Mouse (Mus musculus): ENCODE data around the gene Zc3h13. TPM values are rescaled to one million over a fixed set of nuclear protein-coding genes. Genes with fewer than 3 reads are reported as not detected.

Zc3h13 gene
- polyA plus RNA-seq (2014; fragmentation: Nextera tagmentation; extraction: Ambion mirVana) = 34.5 and 40.1 TPM in 2 replicates

- Histone ChIP-seq H3K9me3 (ENCODE audit: control insufficient read depth, low read length) (no peaks in the 10 kb centered on the region), H3K27me3 (ENCODE audit: control insufficient read depth, insufficient read depth, low read length) (no peaks in the 10 kb centered on the region), H3K36me3 (ENCODE audit: control insufficient read depth, insufficient read depth, low read length) (no peaks in the 10 kb centered on the region), H3K4me3 (replicated peaks; ENCODE audit: low read depth, low read length) (peak within 1 kb of the TSS; percentile 100), H3K4me2 (ENCODE audit: low read length) (peak within 1 kb of the TSS; percentile 84), H3K9ac (replicated peaks; ENCODE audit: low read length) (peak within 1 kb of the TSS; percentile 93), H3K27ac (replicated peaks; ENCODE audit: low read depth, low read length) (peak within 1 kb of the TSS; percentile 84), H3K4me1 (ENCODE audit: control insufficient read depth, insufficient read depth, low read length) (peaks cover 16% of the 10 kb centered on the region; the same call in 1 of the 2 replicates)
- peak; percentile 99 for ATAC-seq (ENCODE audit: low FRiP score, low TSS enrichment)
- under 1% methylated on average over 61 of the region's 61 CpGs for WGBS
- peak; percentile 97 for DNase-seq
Measured at GRCm38 (mm10) chr14:75284193-75284915, at the start of gene Zc3h13. Zc3h13 (plus strand) TSS chr14:75284373.

GRCm38 (mm10) chr14:75235552-75235951 lies 48.6 kb upstream of the Zc3h13 start:
- ATAC-seq (ENCODE audit: low FRiP score, low TSS enrichment) (no peak), DNase-seq (no peak)
- 68% methylated on average over 8 of the region's 8 CpGs for WGBS
- no peak overlapping the region for H3K4me3 ChIP-seq (replicated peaks; ENCODE audit: low read depth, low read length)
- no peaks in the 10 kb centered on the region for H3K36me3 ChIP-seq (ENCODE audit: control insufficient read depth, insufficient read depth, low read length)
- no peak overlapping the region for H3K9ac ChIP-seq (replicated peaks; ENCODE audit: low read length)
- no peaks in the 10 kb centered on the region for H3K27me3 ChIP-seq (ENCODE audit: control insufficient read depth, insufficient read depth, low read length)
- peaks cover 14% of the 10 kb centered on the region; the same call in 1 of the 2 replicates for H3K4me1 ChIP-seq (ENCODE audit: control insufficient read depth, insufficient read depth, low read length)
- H3K9me3 ChIP-seq (ENCODE audit: control insufficient read depth, low read length) = no peaks in the 10 kb centered on the region
- H3K27ac ChIP-seq (replicated peaks; ENCODE audit: low read depth, low read length) = 0 out of 2 replicates have a peak overlapping the region, but pooled peaks have one; percentile 5
- H3K4me2 ChIP-seq (ENCODE audit: low read length) = peak overlapping the region; percentile 41

- Histone ChIP-seq H3K27me3 (ENCODE audit: control insufficient read depth, insufficient read depth, low read length) (no peaks in the 10 kb centered on the region), H3K27ac (replicated peaks; ENCODE audit: low read depth, low read length) (peak overlapping the region; percentile 28; the same call in 1 of the 2 replicates), H3K4me3 (replicated peaks; ENCODE audit: low read depth, low read length) (no peak overlapping the region), H3K36me3 (ENCODE audit: control insufficient read depth, insufficient read depth, low read length) (no peaks in the 10 kb centered on the region), H3K4me2 (ENCODE audit: low read length) (peak overlapping the region; percentile 41), H3K9ac (replicated peaks; ENCODE audit: low read length) (no peak overlapping the region), H3K9me3 (ENCODE audit: control insufficient read depth, low read length) (no peaks in the 10 kb centered on the region), H3K4me1 (ENCODE audit: control insufficient read depth, insufficient read depth, low read length) (peaks cover 14% of the 10 kb centered on the region; the same call in 1 of the 2 replicates)
- ATAC-seq (ENCODE audit: low FRiP score, low TSS enrichment) (peak; percentile 87), DNase-seq (peak; percentile 82)
- WGBS = 16% methylated on average over 9 of the region's 9 CpGs
Measured at GRCm38 (mm10) chr14:75235955-75236635, 48.1 kb upstream of the Zc3h13 start.

- 66% methylated on average over 4 of the region's 4 CpGs for WGBS
- H3K36me3 ChIP-seq (ENCODE audit: control insufficient read depth, insufficient read depth, low read length) = no peaks in the 10 kb centered on the region
- no peaks in the 10 kb centered on the region for H3K9me3 ChIP-seq (ENCODE audit: control insufficient read depth, low read length)
- no peak overlapping the region for H3K9ac ChIP-seq (replicated peaks; ENCODE audit: low read length)
- H3K27me3 ChIP-seq (ENCODE audit: control insufficient read depth, insufficient read depth, low read length) = no peaks in the 10 kb centered on the region
- DNase-seq (no peak), ATAC-seq (ENCODE audit: low FRiP score, low TSS enrichment) (no peak)
- peaks cover 14% of the 10 kb centered on the region; the same call in 1 of the 2 replicates for H3K4me1 ChIP-seq (ENCODE audit: control insufficient read depth, insufficient read depth, low read length)
- H3K4me2 ChIP-seq (ENCODE audit: low read length) = no peak overlapping the region
- H3K27ac ChIP-seq (replicated peaks; ENCODE audit: low read depth, low read length) = peak overlapping the region; percentile 28; the same call in 1 of the 2 replicates
- no peak overlapping the region for H3K4me3 ChIP-seq (replicated peaks; ENCODE audit: low read depth, low read length)
Measured at GRCm38 (mm10) chr14:75236636-75237003, 47.6 kb upstream of the Zc3h13 start.

GRCm38 (mm10) chr14:75237096-75237495 lies 47.1 kb upstream of the Zc3h13 start:
- H3K4me2 ChIP-seq (ENCODE audit: low read length) = no peak overlapping the region
- no peaks in the 10 kb centered on the region for H3K36me3 ChIP-seq (ENCODE audit: control insufficient read depth, insufficient read depth, low read length)
- no peak overlapping the region for H3K27ac ChIP-seq (replicated peaks; ENCODE audit: low read depth, low read length)
- H3K9ac ChIP-seq (replicated peaks; ENCODE audit: low read length) = no peak overlapping the region
- WGBS = 76% methylated on average over 8 of the region's 8 CpGs
- no peaks in the 10 kb centered on the region for H3K9me3 ChIP-seq (ENCODE audit: control insufficient read depth, low read length)
- ATAC-seq (ENCODE audit: low FRiP score, low TSS enrichment) (no peak), DNase-seq (no peak)
- H3K27me3 ChIP-seq (ENCODE audit: control insufficient read depth, insufficient read depth, low read length) = no peaks in the 10 kb centered on the region
- peaks cover 14% of the 10 kb centered on the region; the same call in 1 of the 2 replicates for H3K4me1 ChIP-seq (ENCODE audit: control insufficient read depth, insufficient read depth, low read length)
- no peak overlapping the region for H3K4me3 ChIP-seq (replicated peaks; ENCODE audit: low read depth, low read length)

- no peak overlapping the region for H3K9ac ChIP-seq (replicated peaks; ENCODE audit: low read length)
- H3K36me3 ChIP-seq (ENCODE audit: control insufficient read depth, insufficient read depth, low read length) = no peaks in the 10 kb centered on the region
- whole genome bisulfite sequencing = 85% methylated on average over 6 of the region's 6 CpGs
- no peak overlapping the region for H3K4me2 ChIP-seq (ENCODE audit: low read length)
- DNase-seq (no peak), ATAC-seq (ENCODE audit: low FRiP score, low TSS enrichment) (no peak)
- H3K4me3 ChIP-seq (replicated peaks; ENCODE audit: low read depth, low read length) = no peak overlapping the region
- H3K27me3 ChIP-seq (ENCODE audit: control insufficient read depth, insufficient read depth, low read length) = no peaks in the 10 kb centered on the region
- no peaks in the 10 kb centered on the region for H3K9me3 ChIP-seq (ENCODE audit: control insufficient read depth, low read length)
- no peak overlapping the region for H3K27ac ChIP-seq (replicated peaks; ENCODE audit: low read depth, low read length)
- peaks cover 14% of the 10 kb centered on the region; the same call in 1 of the 2 replicates for H3K4me1 ChIP-seq (ENCODE audit: control insufficient read depth, insufficient read depth, low read length)
Measured at GRCm38 (mm10) chr14:75238054-75238692, 46.0 kb upstream of the Zc3h13 start.

- Histone ChIP-seq H3K27ac (replicated peaks; ENCODE audit: low read depth, low read length) (no peak within 1 kb of the TSS), H3K36me3 (ENCODE audit: control insufficient read depth, insufficient read depth, low read length) (no peaks in the 10 kb centered on the region), H3K4me2 (ENCODE audit: low read length) (no peak within 1 kb of the TSS), H3K27me3 (ENCODE audit: control insufficient read depth, insufficient read depth, low read length) (no peaks in the 10 kb centered on the region), H3K4me3 (replicated peaks; ENCODE audit: low read depth, low read length) (no peak within 1 kb of the TSS), H3K9me3 (ENCODE audit: control insufficient read depth, low read length) (no peaks in the 10 kb centered on the region), H3K9ac (replicated peaks; ENCODE audit: low read length) (no peak within 1 kb of the TSS), H3K4me1 (ENCODE audit: control insufficient read depth, insufficient read depth, low read length) (no peaks in the 10 kb centered on the region)
- 95% methylated on average over 5 of the region's 5 CpGs for WGBS
- ATAC-seq (ENCODE audit: low FRiP score, low TSS enrichment) (no peak), DNase-seq (no peak)
Measured at GRCm38 (mm10) chr14:75242087-75242486, 42.1 kb upstream of the Zc3h13 start, which contains the start of gene Cpb2. Cpb2 (plus strand) TSS chr14:75242287.

GRCm38 (mm10) chr14:75246024-75247000 lies 37.9 kb upstream of the Zc3h13 start:
- no peaks in the 10 kb centered on the region for H3K9me3 ChIP-seq (ENCODE audit: control insufficient read depth, low read length)
- no peaks in the 10 kb centered on the region for H3K27me3 ChIP-seq (ENCODE audit: control insufficient read depth, insufficient read depth, low read length)
- WGBS = 80% methylated on average over 11 of the region's 11 CpGs
- no peaks in the 10 kb centered on the region for H3K4me1 ChIP-seq (ENCODE audit: control insufficient read depth, insufficient read depth, low read length)
- DNase-seq (no peak), ATAC-seq (ENCODE audit: low FRiP score, low TSS enrichment) (no peak)
- no peaks in the 10 kb centered on the region for H3K36me3 ChIP-seq (ENCODE audit: control insufficient read depth, insufficient read depth, low read length)
- H3K4me3 ChIP-seq (replicated peaks; ENCODE audit: low read depth, low read length) = no peak overlapping the region
- H3K27ac ChIP-seq (replicated peaks; ENCODE audit: low read depth, low read length) = no peak overlapping the region
- no peak overlapping the region for H3K9ac ChIP-seq (replicated peaks; ENCODE audit: low read length)
- no peak overlapping the region for H3K4me2 ChIP-seq (ENCODE audit: low read length)

Data from midbrain, embryonic 14.5 days (tissue).